Mouse (Mus musculus) MEL (cell line): ENCODE measurements around the gene Rbm47. TPM values are rescaled to one million over a fixed set of nuclear protein-coding genes. Genes with fewer than 3 reads are reported as not detected.

Source experiments
- DNase-seq: peaks from one replicate; pipeline ENCODE4 v3.0.0; 2011; ENCODE audit warnings: low read depth, low spot score
- H3K27ac ChIP-seq: 2 replicates; pipeline ENCODE4 v1.5.1; 2012; ENCODE audit warnings: low read depth, mild to moderate bottlenecking, control low read depth, low read length, moderate library complexity; ENCODE audit not compliant: control insufficient read depth
- H3K27me3 ChIP-seq, 2 experiments: fragments of 150-350 bp in 1 of 2; sonication (generic) in 1 of 2; 2 replicates each; pipeline ENCODE4 v1.6.1; 2012; ENCODE audit warnings: low read length in 2 of 2, mild to moderate bottlenecking in 2 of 2, improper control_type of control experiment in 1 of 2, moderate library complexity in 1 of 2; ENCODE audit not compliant: insufficient read depth in 2 of 2, control insufficient read depth in 1 of 2
- H3K36me3 ChIP-seq, 2 experiments: 2 replicates each; pipeline ENCODE4 v1.6.1; 2012 to 2014; ENCODE audit warnings: low read length in 2 of 2, improper control_type of control experiment in 1 of 2, inconsistent platforms in 1 of 2, mild to moderate bottlenecking in 1 of 2; ENCODE audit not compliant: insufficient read depth in 2 of 2, control insufficient read depth in 1 of 2
- H3K4me1 ChIP-seq, 2 experiments: fragments of 150-350 bp in 1 of 2; sonication (generic) in 1 of 2; 2 replicates each; pipeline ENCODE4 v1.6.1; 2012; ENCODE audit warnings: low read length in 2 of 2, improper control_type of control experiment in 1 of 2, mild to moderate bottlenecking in 1 of 2; ENCODE audit not compliant: insufficient read depth in 2 of 2, control insufficient read depth in 1 of 2
- H3K4me3 ChIP-seq, 2 experiments: fragments of 150-350 bp in 1 of 2; sonication (generic) in 1 of 2; 2 replicates each; pipeline ENCODE4 v1.5.1; 2012; ENCODE audit warnings: low read depth in 2 of 2, low read length in 2 of 2, mild to moderate bottlenecking in 2 of 2, moderate library complexity in 2 of 2, control low read depth in 1 of 2, improper control_type of control experiment in 1 of 2; ENCODE audit not compliant: control insufficient read depth in 1 of 2, insufficient read depth in 1 of 2
- H3K79me2 ChIP-seq: 2 replicates; pipeline ENCODE4 v1.6.1; 2012; ENCODE audit warnings: mild to moderate bottlenecking, low read length, moderate library complexity; ENCODE audit not compliant: control insufficient read depth, poor library complexity, insufficient read depth
- H3K9ac ChIP-seq: 2 replicates; pipeline ENCODE4 v1.6.1; 2012; ENCODE audit warnings: low read depth, mild to moderate bottlenecking, control low read depth, low read length, moderate library complexity; ENCODE audit not compliant: control insufficient read depth, poor library complexity, severe bottlenecking
- H3K9me3 ChIP-seq: fragments of 150-350 bp; sonication (generic); replicated peaks from 2 replicates; pipeline ENCODE4 v1.6.1; 2012; ENCODE audit warnings: mild to moderate bottlenecking, low read length, improper control_type of control experiment, moderate library complexity; ENCODE audit not compliant: insufficient read depth
- CHD2 ChIP-seq: IDR thresholded peaks from 2 replicates; pipeline ENCODE4 v1.6.1; 2011; ENCODE audit warnings: low read length, improper control_type of control experiment
- ELF1 ChIP-seq: IDR thresholded peaks from 2 replicates; pipeline ENCODE4 v1.6.1; 2014; ENCODE audit warnings: low read depth, mild to moderate bottlenecking, inconsistent platforms, low read length, improper control_type of control experiment, moderate library complexity
- EP300 ChIP-seq, 2 experiments: IDR thresholded peaks; 2 replicates each; pipeline ENCODE4 v1.6.1; 2011; ENCODE audit warnings: improper control_type of control experiment in 2 of 2, low read length in 2 of 2, low read depth in 1 of 2, mild to moderate bottlenecking in 1 of 2
- ETS1 ChIP-seq: IDR thresholded peaks from 2 replicates; pipeline ENCODE4 v1.6.1; 2012; ENCODE audit warnings: low read depth, mild to moderate bottlenecking, inconsistent platforms, low read length, improper control_type of control experiment, moderate library complexity
- GABPA ChIP-seq: IDR thresholded peaks from 2 replicates; pipeline ENCODE4 v1.6.1; 2012; ENCODE audit warnings: low read depth, mild to moderate bottlenecking, inconsistent platforms, low read length, improper control_type of control experiment, moderate library complexity
- GATA1 ChIP-seq: IDR thresholded peaks from 2 replicates; pipeline ENCODE4 v1.6.1; 2011; ENCODE audit warnings: low read depth, low read length, improper control_type of control experiment
- JUND ChIP-seq: IDR thresholded peaks from 2 replicates; pipeline ENCODE4 v1.6.1; 2011; ENCODE audit warnings: low read depth, mild to moderate bottlenecking, improper control_type of control experiment, low read length
- MAZ ChIP-seq: IDR thresholded peaks from 2 replicates; pipeline ENCODE4 v1.6.1; 2012; ENCODE audit warnings: low read depth, mild to moderate bottlenecking, inconsistent platforms, low read length, improper control_type of control experiment
- MEF2A ChIP-seq: IDR thresholded peaks from 2 replicates; pipeline ENCODE4 v1.6.1; 2014; ENCODE audit warnings: low read depth, mild to moderate bottlenecking, inconsistent platforms, low read length, improper control_type of control experiment; ENCODE audit not compliant: poor library complexity, insufficient replicate concordance, severe bottlenecking; ENCODE audit errors: extremely low read depth
- MYB ChIP-seq: IDR thresholded peaks from 2 replicates; pipeline ENCODE4 v1.6.1; 2011; ENCODE audit warnings: mild to moderate bottlenecking, low read depth, low read length, improper control_type of control experiment
- MYC ChIP-seq: IDR thresholded peaks from 2 replicates; pipeline ENCODE4 v1.6.1; 2011; ENCODE audit warnings: low read depth, mild to moderate bottlenecking, low read length, improper control_type of control experiment, moderate library complexity
- NRF1 ChIP-seq: IDR thresholded peaks from 2 replicates; pipeline ENCODE4 v1.6.1; 2014; ENCODE audit warnings: low read depth, mild to moderate bottlenecking, inconsistent platforms, low read length, improper control_type of control experiment, moderate library complexity; ENCODE audit not compliant: poor library complexity, insufficient read depth, severe bottlenecking
- POLR2A ChIP-seq, 2 experiments: IDR thresholded peaks; 2 replicates each; pipeline ENCODE4 v1.6.1; 2011 to 2012; ENCODE audit warnings: low read length in 2 of 2, mild to moderate bottlenecking in 2 of 2, control low read depth in 1 of 2, improper control_type of control experiment in 1 of 2, low read depth in 1 of 2, moderate library complexity in 1 of 2; ENCODE audit not compliant: control insufficient read depth in 1 of 2, insufficient read depth in 1 of 2, poor library complexity in 1 of 2
- POLR2AphosphoS5 ChIP-seq: IDR thresholded peaks from 2 replicates; pipeline ENCODE4 v1.6.1; 2012; ENCODE audit warnings: low read depth, borderline replicate concordance, mild to moderate bottlenecking, inconsistent platforms, low read length, moderate library complexity, mixed read lengths
- RAD21 ChIP-seq: IDR thresholded peaks from 2 replicates; pipeline ENCODE4 v1.6.1; 2011; ENCODE audit warnings: mild to moderate bottlenecking, low read depth, low read length, improper control_type of control experiment
- TAL1 ChIP-seq: IDR thresholded peaks from 2 replicates; pipeline ENCODE4 v1.6.1; 2012; ENCODE audit warnings: mild to moderate bottlenecking, inconsistent platforms, low read length, moderate library complexity, mixed read lengths
- TBP ChIP-seq: IDR thresholded peaks from 2 replicates; pipeline ENCODE4 v1.8.0; 2011; ENCODE audit warnings: low read depth, low read length, improper control_type of control experiment
- TCF12 ChIP-seq: IDR thresholded peaks from 2 replicates; pipeline ENCODE4 v1.6.1; 2014; ENCODE audit warnings: low read depth, mild to moderate bottlenecking, inconsistent platforms, low read length, improper control_type of control experiment, moderate library complexity
- ZC3H11A ChIP-seq: IDR thresholded peaks from 2 replicates; pipeline ENCODE4 v1.6.1; 2012; ENCODE audit warnings: low read depth, mild to moderate bottlenecking, inconsistent platforms, low read length, improper control_type of control experiment
- ZKSCAN1 ChIP-seq: IDR thresholded peaks from 2 replicates; pipeline ENCODE4 v1.6.1; 2012; ENCODE audit warnings: low read depth, mild to moderate bottlenecking, inconsistent platforms, low read length, improper control_type of control experiment, moderate library complexity
- ZMIZ1 ChIP-seq: IDR thresholded peaks from 2 replicates; pipeline ENCODE4 v1.6.1; 2012; ENCODE audit warnings: low read depth, mild to moderate bottlenecking, inconsistent platforms, low read length, improper control_type of control experiment, moderate library complexity
- ZNF384 ChIP-seq: IDR thresholded peaks from 2 replicates; pipeline ENCODE4 v1.6.1; 2012; ENCODE audit warnings: low read depth, mild to moderate bottlenecking, inconsistent platforms, low read length, improper control_type of control experiment
- polyA plus RNA-seq, 2 experiments: library from polyadenylated mRNA; stranded (reverse) in 1 of 2; unstranded in 1 of 2; fragments of >175 nt in 1 of 2; fragments of >200 nt in 1 of 2; gene quantifications; 2 replicates each; pipeline versions ENCODE4 v1.2.1 to v1.2.4; 2012; ENCODE audit warnings: low replicate concordance in 2 of 2, low read depth in 1 of 2; ENCODE audit not compliant: insufficient read length in 2 of 2, insufficient read depth in 1 of 2, missing spikeins in 1 of 2
- total RNA-seq: library from RNA; depleted of rRNA; stranded (reverse); fragments of 300-350 nt; gene quantifications from 2 replicates; pipeline ENCODE4 v1.2.3, GENCODE M21; 2012

Gene Rbm47
- total and polyA plus RNA-seq, 3 experiments: not detected

- Histone ChIP-seq H3K27me3 (peaks cover 0 to 2% of the 10 kb centered on the region in 2 experiments; a peak in 1 of 4 replicates), H3K27ac (no peak overlapping the region), H3K9ac (no peak overlapping the region), H3K4me3 (no peak overlapping the region), H3K79me2 (no peaks in the 10 kb centered on the region)
- no peak for DNase-seq
- no peak for TF ChIP-seq TCF12
- TF ChIP-seq ZKSCAN1: no peak
- no peak for TF ChIP-seq ELF1
- no peak for TF ChIP-seq GABPA
- no peak for TF ChIP-seq TAL1
- no peak for TF ChIP-seq EP300 (IDR thresholded peaks at IDR 0.05; ENCODE audit: low read depth in 1 of 2, low read length in 2 of 2)
- TF ChIP-seq RAD21: no peak
- no peak for TF ChIP-seq MYC
- TF ChIP-seq POLR2A (IDR thresholded peaks at IDR 0.05; ENCODE audit: control insufficient read depth in 1 of 2, insufficient read depth in 1 of 2, low read depth in 1 of 2, low read length in 2 of 2, poor library complexity in 1 of 2): no peak
- no peak for TF ChIP-seq POLR2AphosphoS5
- TF ChIP-seq ETS1: no peak
- TF ChIP-seq GATA1: no peak
- no peak for TF ChIP-seq MYB
- no peak for TF ChIP-seq ZC3H11A
- TF ChIP-seq, all 39 proteins: peak for 0
- Histone ChIP-seq H3K4me1 (no peaks in the 10 kb centered on the region; a peak in 1 of 4 replicates), H3K36me3 (no peaks in the 10 kb centered on the region), H3K9me3 (no peaks in the 10 kb centered on the region)
These were observed 135.9 kb downstream of the Rbm47 start for GRCm38 (mm10) chr5:66037066-66037465.

- Histone ChIP-seq H3K79me2 (no peaks in the 10 kb centered on the region), H3K27ac (no peak overlapping the region), H3K9ac (no peak overlapping the region), H3K9me3 (no peaks in the 10 kb centered on the region), H3K4me1 (peaks cover 0 to 1% of the 10 kb centered on the region in 2 experiments; a peak in 2 of 4 replicates), H3K36me3 (no peaks in the 10 kb centered on the region), H3K4me3 (no peak overlapping the region), H3K27me3 (peaks cover 0 to 2% of the 10 kb centered on the region in 2 experiments; a peak in 1 of 4 replicates)
- DNase-seq: no peak
- no peak for TF ChIP-seq ZNF384
- no peak for TF ChIP-seq CHD2
- TF ChIP-seq TBP: no peak
- TF ChIP-seq NRF1: no peak
- no peak for TF ChIP-seq JUND
- TF ChIP-seq MEF2A: no peak
- no peak for TF ChIP-seq MAZ
- no peak for TF ChIP-seq TCF12
- no peak for TF ChIP-seq RAD21
- no peak for TF ChIP-seq GATA1
- TF ChIP-seq ZMIZ1: no peak
These were observed 136.4 kb downstream of the Rbm47 start for GRCm38 (mm10) chr5:66036440-66037054.
